Comparison of ENCODE assay signal across 8 mouse cellular contexts in the genomic region with DNA sequence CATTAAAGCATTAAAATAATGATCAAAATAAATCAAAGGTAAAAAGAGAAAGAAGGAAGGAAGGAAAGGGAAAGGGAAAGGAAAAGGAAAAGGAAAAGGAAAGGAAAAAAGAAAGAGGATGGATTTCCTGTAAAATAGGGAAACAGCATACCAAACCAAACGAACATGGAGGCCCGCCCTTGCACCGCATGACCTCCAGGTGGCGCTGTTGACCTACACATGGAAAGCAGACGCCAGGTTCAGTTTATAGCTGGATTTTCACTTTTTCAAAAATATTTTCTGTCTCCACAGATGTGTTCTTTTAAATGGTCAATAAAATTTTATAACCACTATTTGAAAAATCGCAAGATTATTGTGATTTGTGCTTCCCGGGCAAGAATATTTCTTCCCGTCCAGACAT.
DNase-seq lines count a peak whose midpoint lies in the region.

No protein-coding gene starts in this region.

- peak; percentile 66 for DNase-seq in gastrocnemius, adult 18-20 months (ENCODE audit: low spot score)
- DNase-seq in gastrocnemius, postnatal 25 days: no peak
- DNase-seq in MEL-GATA-1-ER (ENCODE audit: extremely low read depth, low read depth): peak; percentile 14
- DNase-seq in cerebellum, adult 8-10 months: peak; percentile 66
- DNase-seq in gastrocnemius, postnatal 10 days: peak; percentile 82
- DNase-seq in layer of hippocampus, postnatal 10 days (ENCODE audit: low spot score in 2 of 2): peak; percentile 86 to 87
- DNase-seq in lung, postnatal 36 days: peak; percentile 75
- peak; percentile 41 to 76 for DNase-seq in spleen, postnatal 10 days (ENCODE audit: low spot score in 2 of 2)
